Mouse (Mus musculus): ENCODE measurements around the gene Sema4d. TPM values are rescaled to one million over a fixed set of nuclear protein-coding genes. Genes with fewer than 3 reads are reported as not detected.

Gene Sema4d
- total and polyA plus RNA-seq, 2 experiments from 2014 or later, result 13.7 to 33.1 TPM

GRCm38 (mm10) chr13:51736007-51736911 is 57.3 kb downstream of the Sema4d start:
- no peak for TF ChIP-seq CTCF (IDR thresholded peaks at IDR 0.05; ENCODE audit: low read depth)
- H3K4me1 ChIP-seq (ENCODE audit: insufficient read depth, low read length), result 0 out of 2 replicates have a peak, but pooled peaks cover 5% of the 10 kb centered on the region
- ATAC-seq, result no peak

DNA sequence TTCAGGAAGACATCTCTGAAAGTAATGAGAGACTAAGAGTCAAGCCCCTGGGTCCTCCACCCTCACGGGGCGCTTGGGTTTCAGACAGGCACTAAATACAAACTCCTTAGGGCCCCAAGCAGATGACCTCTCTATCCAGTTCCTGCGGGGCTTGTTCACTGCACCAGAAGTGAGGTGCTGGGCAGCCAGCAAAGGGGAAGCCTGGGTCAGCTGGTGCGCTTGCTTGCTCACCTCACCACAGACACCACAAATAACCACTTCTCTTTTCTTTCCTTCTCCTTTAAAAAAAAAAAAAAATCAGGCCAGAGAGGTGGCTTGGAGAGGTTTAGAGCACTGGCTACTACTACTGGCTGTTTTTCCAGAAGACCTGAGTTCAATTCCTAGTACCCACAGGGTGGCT is 59.0 kb downstream of the Sema4d start:
- Histone ChIP-seq H3K4me1 (ENCODE audit: insufficient read depth, low read length) (0 out of 2 replicates have a peak, but pooled peaks cover 8% of the 10 kb centered on the region), H3K27ac (no peak overlapping the region), H3K4me2 (ENCODE audit: low read depth, low read length) (no peak overlapping the region), H3K36me3 (ENCODE audit: insufficient read depth, low read length) (no peaks in the 10 kb centered on the region), H3K9me3 (ENCODE audit: low read length) (no peaks in the 10 kb centered on the region), H3K27me3 (ENCODE audit: insufficient read depth, low read length) (no peaks in the 10 kb centered on the region), H3K9ac (replicated peaks; ENCODE audit: low read length) (no peak overlapping the region), H3K4me3 (ENCODE audit: low read length) (no peak overlapping the region)
- WGBS, result 90% methylated on average over 4 of the region's 4 CpGs
- ATAC-seq, result no peak
- no peak for TF ChIP-seq CTCF (IDR thresholded peaks at IDR 0.05; ENCODE audit: low read depth)
- no peak for DNase-seq (ENCODE audit: low spot score)

More at GRCm38 (mm10) chr13:51736007-51736911, 57.3 kb downstream of the Sema4d start:
- 74% methylated on average over 13 of the region's 13 CpGs for WGBS
- H3K9me3 ChIP-seq (ENCODE audit: low read length), result no peaks in the 10 kb centered on the region
- no peaks in the 10 kb centered on the region for H3K27me3 ChIP-seq (ENCODE audit: insufficient read depth, low read length)
- no peak overlapping the region for H3K27ac ChIP-seq
- DNase-seq (ENCODE audit: low spot score), result no peak
- H3K4me3 ChIP-seq (ENCODE audit: low read length), result no peak overlapping the region
- H3K4me2 ChIP-seq (ENCODE audit: low read depth, low read length), result no peak overlapping the region
- no peak overlapping the region for H3K9ac ChIP-seq (replicated peaks; ENCODE audit: low read length)
- H3K36me3 ChIP-seq (ENCODE audit: insufficient read depth, low read length), result no peaks in the 10 kb centered on the region

DNA sequence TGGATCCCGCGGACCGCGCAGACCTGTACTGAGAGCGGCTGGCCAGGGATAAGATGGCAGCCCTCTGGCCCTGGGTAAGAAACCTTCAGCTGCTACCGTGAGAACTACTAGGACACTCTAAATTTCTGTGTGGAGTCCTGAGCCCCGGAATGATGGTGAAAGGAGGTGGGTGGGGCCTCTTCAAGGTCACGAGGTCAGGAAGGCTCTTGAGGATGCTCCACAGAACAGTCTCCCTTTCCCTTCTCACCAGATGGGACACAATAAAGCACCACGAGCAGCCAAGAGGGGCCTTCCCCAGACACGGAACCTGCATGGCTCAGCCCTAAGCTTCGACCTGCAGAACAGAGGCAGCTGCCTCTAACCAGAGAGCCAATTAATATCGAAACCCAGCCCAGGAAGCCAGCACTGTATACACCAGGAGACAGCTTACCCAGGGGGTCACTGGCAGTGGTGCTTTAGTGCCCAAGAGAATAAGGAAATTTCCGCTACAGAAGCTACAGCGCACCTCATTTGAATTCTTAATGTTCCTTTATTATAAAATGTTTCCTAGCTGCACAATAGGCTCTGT is 61.4 kb downstream of the Sema4d start:
- no peak for TF ChIP-seq CTCF (IDR thresholded peaks at IDR 0.05; ENCODE audit: low read depth)
- Histone ChIP-seq H3K4me1 (ENCODE audit: insufficient read depth, low read length) (0 out of 2 replicates have a peak, but pooled peaks cover 8% of the 10 kb centered on the region), H3K27me3 (ENCODE audit: insufficient read depth, low read length) (no peaks in the 10 kb centered on the region), H3K9me3 (ENCODE audit: low read length) (no peaks in the 10 kb centered on the region), H3K4me2 (ENCODE audit: low read depth, low read length) (no peak overlapping the region), H3K4me3 (ENCODE audit: low read length) (no peak overlapping the region), H3K27ac (peak overlapping the region; percentile 12; the same call in 1 of the 2 replicates), H3K9ac (replicated peaks; ENCODE audit: low read length) (no peak overlapping the region), H3K36me3 (ENCODE audit: insufficient read depth, low read length) (no peaks in the 10 kb centered on the region)
- WGBS, result 57% methylated on average over 14 of the region's 14 CpGs
- ATAC-seq, result peak; percentile 19; the same call in 1 of the 2 replicates
- no peak for DNase-seq (ENCODE audit: low spot score)

DNA sequence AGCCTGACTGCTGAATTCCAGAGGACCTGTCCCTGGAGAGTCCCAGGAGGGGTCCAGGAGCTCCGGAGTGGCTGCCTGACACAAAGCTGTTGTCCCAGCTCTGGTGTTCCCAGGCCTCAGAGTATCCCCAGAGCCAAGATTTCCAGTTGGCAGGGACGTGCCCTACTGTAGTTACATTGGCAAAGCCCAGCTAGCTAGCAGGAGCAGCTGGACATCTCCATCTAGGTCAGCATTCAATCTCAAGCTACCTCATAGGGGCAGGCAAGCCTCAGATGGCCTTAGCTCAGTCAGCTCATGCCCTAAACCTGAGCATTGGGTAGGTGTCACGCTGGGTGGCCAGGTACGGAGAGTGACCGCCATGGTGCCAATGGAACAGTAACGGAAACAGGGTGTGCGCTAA is 62.1 kb downstream of the Sema4d start:
- Histone ChIP-seq H3K9ac (replicated peaks; ENCODE audit: low read length) (no peak overlapping the region), H3K36me3 (ENCODE audit: insufficient read depth, low read length) (no peaks in the 10 kb centered on the region), H3K27ac (no peak overlapping the region), H3K9me3 (ENCODE audit: low read length) (no peaks in the 10 kb centered on the region), H3K4me1 (ENCODE audit: insufficient read depth, low read length) (0 out of 2 replicates have a peak, but pooled peaks cover 8% of the 10 kb centered on the region), H3K27me3 (ENCODE audit: insufficient read depth, low read length) (no peaks in the 10 kb centered on the region), H3K4me3 (ENCODE audit: low read length) (no peak overlapping the region), H3K4me2 (ENCODE audit: low read depth, low read length) (no peak overlapping the region)
- 86% methylated on average over 7 of the region's 7 CpGs for WGBS
- ATAC-seq (peak; percentile 30; the same call in 1 of the 2 replicates), DNase-seq (ENCODE audit: low spot score) (peak; percentile 34)
- no peak for TF ChIP-seq CTCF (IDR thresholded peaks at IDR 0.05; ENCODE audit: low read depth)

GRCm38 (mm10) chr13:51729887-51730361 is 63.6 kb downstream of the Sema4d start:
- 0 out of 2 replicates have a peak, but pooled peaks cover 8% of the 10 kb centered on the region for H3K4me1 ChIP-seq (ENCODE audit: insufficient read depth, low read length)
- no peaks in the 10 kb centered on the region for H3K27me3 ChIP-seq (ENCODE audit: insufficient read depth, low read length)
- TF ChIP-seq CTCF (IDR thresholded peaks at IDR 0.05; ENCODE audit: low read depth), result peak; percentile 60
- ATAC-seq, result peak; percentile 58
- H3K27ac ChIP-seq, result no peak overlapping the region
- WGBS, result 16% methylated on average over 4 of the region's 4 CpGs
- H3K4me3 ChIP-seq (ENCODE audit: low read length), result no peak overlapping the region
- H3K9me3 ChIP-seq (ENCODE audit: low read length), result no peaks in the 10 kb centered on the region
- H3K4me2 ChIP-seq (ENCODE audit: low read depth, low read length), result no peak overlapping the region
- no peak overlapping the region for H3K9ac ChIP-seq (replicated peaks; ENCODE audit: low read length)
- peak; percentile 68 for DNase-seq (ENCODE audit: low spot score)
- H3K36me3 ChIP-seq (ENCODE audit: insufficient read depth, low read length), result no peaks in the 10 kb centered on the region

GRCm38 (mm10) chr13:51727364-51727763 is 66.2 kb downstream of the Sema4d start:
- H3K27me3 ChIP-seq (ENCODE audit: insufficient read depth, low read length), result no peaks in the 10 kb centered on the region
- H3K9me3 ChIP-seq (ENCODE audit: low read length), result no peaks in the 10 kb centered on the region
- H3K4me2 ChIP-seq (ENCODE audit: low read depth, low read length), result no peak overlapping the region
- 0 out of 2 replicates have a peak, but pooled peaks cover 6% of the 10 kb centered on the region for H3K4me1 ChIP-seq (ENCODE audit: insufficient read depth, low read length)
- ATAC-seq, result no peak
- H3K36me3 ChIP-seq (ENCODE audit: insufficient read depth, low read length), result 0 out of 2 replicates have a peak, but pooled peaks cover 3% of the 10 kb centered on the region
- H3K4me3 ChIP-seq (ENCODE audit: low read length), result no peak overlapping the region
- DNase-seq (ENCODE audit: low spot score), result no peak
- no peak overlapping the region for H3K9ac ChIP-seq (replicated peaks; ENCODE audit: low read length)
- WGBS, result 71% methylated on average over 6 of the region's 7 CpGs
- no peak for TF ChIP-seq CTCF (IDR thresholded peaks at IDR 0.05; ENCODE audit: low read depth)
- no peak overlapping the region for H3K27ac ChIP-seq

All from hindbrain, postnatal 0 days (tissue).